ENCODE assay signal across 7 mouse cellular contexts in genomic region chr6:93229320-93229719, GRCm38 (mm10).
ATAC-seq and TF ChIP-seq lines count a peak whose summit lies in the region.
"Had no signal": no experiment of that assay in that cellular context is flagged by ENCODE, and none has a peak within 500 bp of the region (broad histone marks: within the 10 kb centered on the region; RNA-seq: fewer than 3 reads in every experiment).

No protein-coding gene starts in this region.

- TF ChIP-seq POLR2A in myocyte (IDR thresholded peaks at IDR 0.05; ENCODE audit: insufficient read length, low read depth) = no peak

- ATAC-seq in megakaryocyte progenitor cell, adult 5-6 weeks (replicated peaks; ENCODE audit: poor library complexity) = no peak
- ATAC-seq: activated CD4-positive, CD25-positive, alpha-beta regulatory T cell, adult 4 months; CD4-positive, CD25-positive, alpha-beta regulatory T cell, adult 4 months; Patski had no signal

- H3K4me3 ChIP-seq in myocyte = no peak overlapping the region

- H3K27me3 ChIP-seq in myocyte (ENCODE audit: control insufficient read depth, insufficient read depth, insufficient read length) = no peaks in the 10 kb centered on the region
- H3K27me3 ChIP-seq: CH12.LX, Patski had no signal

- no peak overlapping the region for H3K4me2 ChIP-seq in myocyte (ENCODE audit: low read depth)

- H3K79me2 ChIP-seq in myocyte (ENCODE audit: control insufficient read depth, insufficient read depth) = no peaks in the 10 kb centered on the region

- no peak overlapping the region for H3ac ChIP-seq in myocyte (ENCODE audit: control insufficient read depth, insufficient read length)

- no peaks in the 10 kb centered on the region for H3K36me3 ChIP-seq in myocyte (ENCODE audit: control insufficient read depth, insufficient read depth)
- H3K36me3 ChIP-seq: G1E had no signal

TF ChIP-seq in myocyte, 11 proteins besides CTCF, POLR2A, EP300 and RAD21:
- TF ChIP-seq SRF (IDR thresholded peaks at IDR 0.05; ENCODE audit: control insufficient read depth, insufficient read length, low read depth) (no peak), POLR2AphosphoS2 (IDR thresholded peaks at IDR 0.05; ENCODE audit: insufficient read length, low read depth) (no peak), TCF3 (IDR thresholded peaks at IDR 0.05; ENCODE audit: insufficient read length, low read depth) (peak; percentile 16), MAX (IDR thresholded peaks at IDR 0.05; ENCODE audit: low read depth) (no peak), CEBPB (IDR thresholded peaks at IDR 0.05; ENCODE audit: insufficient read depth, poor library complexity, severe bottlenecking) (no peak), TCF12 (IDR thresholded peaks at IDR 0.05; ENCODE audit: insufficient read depth, poor library complexity, severe bottlenecking) (peak; percentile 47), MYOG (IDR thresholded peaks at IDR 0.05; ENCODE audit: control insufficient read depth in 1 of 3, insufficient read depth in 1 of 3, insufficient read length in 2 of 3, low read depth in 2 of 3) (peak in 2 of 3 experiments; percentile 78 to 87), E2F4 (IDR thresholded peaks at IDR 0.05; ENCODE audit: insufficient read depth) (no peak), REST (IDR thresholded peaks at IDR 0.05; ENCODE audit: insufficient read depth, insufficient read length) (no peak), USF1 (IDR thresholded peaks at IDR 0.05; ENCODE audit: low read depth) (no peak), MYOD1 (IDR thresholded peaks at IDR 0.05; ENCODE audit: control insufficient read depth in 1 of 3, insufficient read length in 2 of 3, low read depth in 2 of 3) (peak in 2 of 3 experiments; percentile 71 to 81)
